Mouse (Mus musculus) liver, embryonic 14.5 days (tissue): ENCODE measurements at regions not wholly inside any gene's neighbourhood (a gene's known extent, or its start where the extent isn't known, plus 50 kb on each side); places are given as distances from the start of the nearest gene placed in this dataset.

ENCODE experiments used
- ATAC-seq: fragments of 200-750 bp; cut with Nextera tagmentation; 2 replicates; pipeline ENCODE4 v1.8.0; 2017; ENCODE audit warnings: moderate number of reproducible peaks, mild to moderate bottlenecking, moderate library complexity; ENCODE audit not compliant: insufficient read depth
- DNase-seq, 3 experiments: peaks; one replicate each; pipeline ENCODE4 v3.0.0-alpha.2; 2012 to 2013; ENCODE audit warnings: low read depth in 3 of 3, low spot score in 3 of 3
- H3K27ac ChIP-seq: fragments of 300-500 bp; sonication (generic); 2 replicates; pipeline ENCODE4 v1.5.1; 2014; ENCODE audit warnings: moderate library complexity, mild to moderate bottlenecking, control low read depth, inconsistent platforms
- H3K27me3 ChIP-seq: fragments of 300-500 bp; sonication (generic); 2 replicates; pipeline ENCODE4 v1.6.1; 2014; ENCODE audit warnings: mild to moderate bottlenecking, low read length, moderate library complexity; ENCODE audit not compliant: control insufficient read depth, insufficient read depth
- H3K36me3 ChIP-seq: fragments of 300-500 bp; sonication (generic); replicated peaks from 2 replicates; pipeline ENCODE4 v1.6.1; 2014; ENCODE audit warnings: low read depth; ENCODE audit not compliant: control insufficient read depth, insufficient read depth
- H3K4me1 ChIP-seq, 2 experiments: fragments of 200-500 bp in 1 of 2; fragments of 300-500 bp in 1 of 2; sonication (generic) in 1 of 2; replicated peaks; 2 replicates each; pipeline ENCODE4 v1.6.1; 2012 to 2014; ENCODE audit warnings: antibody characterized with exemption in 1 of 2, inconsistent platforms in 1 of 2, low read length in 1 of 2; ENCODE audit not compliant: control insufficient read depth in 2 of 2, insufficient read depth in 2 of 2
- H3K4me2 ChIP-seq: fragments of 300-500 bp; sonication (generic); 2 replicates; pipeline ENCODE4 v1.6.1; 2014; ENCODE audit warnings: low read depth, mild to moderate bottlenecking, control low read depth, moderate library complexity
- H3K4me3 ChIP-seq, 2 experiments: fragments of 200-500 bp in 1 of 2; fragments of 300-500 bp in 1 of 2; sonication (generic) in 1 of 2; 2 replicates each; pipeline ENCODE4 v1.5.1; 2012 to 2014; ENCODE audit warnings: low read depth in 2 of 2, low read length in 2 of 2, mild to moderate bottlenecking in 2 of 2, control low read depth in 1 of 2, inconsistent platforms in 1 of 2, moderate library complexity in 1 of 2; ENCODE audit not compliant: insufficient read depth in 1 of 2
- H3K9ac ChIP-seq: fragments of 300-500 bp; sonication (generic); replicated peaks from 2 replicates; pipeline ENCODE4 v1.6.1; 2014; ENCODE audit warnings: mild to moderate bottlenecking, control low read depth, moderate library complexity
- H3K9me3 ChIP-seq: fragments of 300-500 bp; sonication (generic); 2 replicates; pipeline ENCODE4 v1.6.1; 2016; ENCODE audit warnings: low read length, mixed read lengths; ENCODE audit not compliant: control insufficient read depth
- CTCF ChIP-seq: IDR thresholded peaks from 2 replicates; pipeline ENCODE4 v1.5.1; 2016; ENCODE audit warnings: antibody characterized with exemption, low read depth, control low read depth
- EP300 ChIP-seq: IDR thresholded peaks from 2 replicates; pipeline ENCODE4 v1.6.1; 2016; ENCODE audit warnings: antibody characterized with exemption, low read depth
- WGBS: fragments of 180-500 bp; shearing (Covaris S2); extraction: QIAGEN DNeasy Blood & Tissue Kit; methylation state at CpG from one replicate; pipeline ENCODE4 v1.1.7; 2014; ENCODE audit not compliant: insufficient replicate concordance; 5-methylcytosine and 5-hydroxymethylcytosine counted together

- no peaks in the 10 kb centered on the region for H3K9me3 ChIP-seq
- no peak overlapping the region for H3K9ac ChIP-seq
- H3K27ac ChIP-seq, result no peak overlapping the region
- 55% methylated on average over 8 of the region's 8 CpGs for WGBS
- H3K27me3 ChIP-seq, result no peaks in the 10 kb centered on the region
- peaks cover 0 to 4% of the 10 kb centered on the region in 2 experiments; a peak in 1 of 4 replicates for H3K4me1 ChIP-seq
- no peaks in the 10 kb centered on the region for H3K36me3 ChIP-seq
- ATAC-seq (no peak), DNase-seq (no peak)
- no peak overlapping the region for H3K4me3 ChIP-seq
- no peak overlapping the region for H3K4me2 ChIP-seq
- TF ChIP-seq EP300 (no peak), CTCF (no peak)
These were observed 114.8 kb downstream of the Ndufa10 start for GRCm38 (mm10) chr1:92358758-92359287.

GRCm38 (mm10) chr1:92348353-92349005 lies 125.2 kb downstream of the Ndufa10 start:
- ATAC-seq (no peak), DNase-seq (no peak)
- no peak overlapping the region for H3K4me3 ChIP-seq
- no peak overlapping the region for H3K4me2 ChIP-seq
- no peak overlapping the region for H3K27ac ChIP-seq
- no peaks in the 10 kb centered on the region for H3K27me3 ChIP-seq
- 47% methylated on average over 17 of the region's 17 CpGs for WGBS
- H3K36me3 ChIP-seq, result no peaks in the 10 kb centered on the region
- no peaks in the 10 kb centered on the region for H3K4me1 ChIP-seq
- no peak overlapping the region for H3K9ac ChIP-seq
- H3K9me3 ChIP-seq, result no peaks in the 10 kb centered on the region
- TF ChIP-seq EP300 (no peak), CTCF (no peak)

GRCm38 (mm10) chr1:92347656-92348055 lies 126.0 kb downstream of the Ndufa10 start:
- ATAC-seq (no peak), DNase-seq (no peak)
- Histone ChIP-seq H3K27me3 (no peaks in the 10 kb centered on the region), H3K27ac (no peak overlapping the region), H3K36me3 (no peaks in the 10 kb centered on the region), H3K4me1 (no peaks in the 10 kb centered on the region), H3K4me3 (no peak overlapping the region), H3K9me3 (no peaks in the 10 kb centered on the region), H3K4me2 (no peak overlapping the region), H3K9ac (no peak overlapping the region)
- TF ChIP-seq CTCF (no peak), EP300 (no peak)
- WGBS, result 56% methylated on average over 9 of the region's 9 CpGs

- Histone ChIP-seq H3K36me3 (no peaks in the 10 kb centered on the region), H3K4me1 (no peaks in the 10 kb centered on the region), H3K4me3 (no peak overlapping the region), H3K27me3 (no peaks in the 10 kb centered on the region), H3K9me3 (no peaks in the 10 kb centered on the region), H3K27ac (no peak overlapping the region), H3K9ac (no peak overlapping the region), H3K4me2 (no peak overlapping the region)
- TF ChIP-seq CTCF, result no peak
- TF ChIP-seq EP300, result no peak
- ATAC-seq (no peak), DNase-seq (no peak)
- 63% methylated on average over 2 of the region's 2 CpGs for WGBS
These were observed 129.9 kb downstream of the Ndufa10 start for GRCm38 (mm10) chr1:92343768-92344167.

- H3K27ac ChIP-seq, result no peak overlapping the region
- H3K4me2 ChIP-seq, result no peak overlapping the region
- no peaks in the 10 kb centered on the region for H3K4me1 ChIP-seq
- 67% methylated on average over 5 of the region's 5 CpGs for WGBS
- no peaks in the 10 kb centered on the region for H3K36me3 ChIP-seq
- no peak for DNase-seq
- no peak for ATAC-seq
- H3K9ac ChIP-seq, result no peak overlapping the region
- TF ChIP-seq CTCF (no peak), EP300 (no peak)
- no peak overlapping the region for H3K4me3 ChIP-seq
- no peaks in the 10 kb centered on the region for H3K27me3 ChIP-seq
- no peaks in the 10 kb centered on the region for H3K9me3 ChIP-seq
These were observed 130.5 kb downstream of the Ndufa10 start for GRCm38 (mm10) chr1:92343161-92343598.
